Mouse (Mus musculus) liver, embryonic 14.5 days (tissue): ENCODE results near the gene Oxnad1. TPM values are rescaled to one million over a fixed set of nuclear protein-coding genes. Genes with fewer than 3 reads are reported as not detected.
A peak's percentile ranks its signal among the peaks of the same experiment; 100 is the strongest.

Experiments
- ATAC-seq: fragments of 200-750 bp; cut with Nextera tagmentation; 2 replicates; pipeline ENCODE4 v1.8.0; 2017; ENCODE audit warnings: moderate number of reproducible peaks, mild to moderate bottlenecking, moderate library complexity; ENCODE audit not compliant: insufficient read depth
- DNase-seq, 3 experiments: peaks; one replicate each; pipeline ENCODE4 v3.0.0-alpha.2; 2012 to 2013; ENCODE audit warnings: low read depth in 3 of 3, low spot score in 3 of 3
- H3K27ac ChIP-seq: fragments of 300-500 bp; sonication (generic); 2 replicates; pipeline ENCODE4 v1.5.1; 2014; ENCODE audit warnings: moderate library complexity, mild to moderate bottlenecking, control low read depth, inconsistent platforms
- H3K27me3 ChIP-seq: fragments of 300-500 bp; sonication (generic); 2 replicates; pipeline ENCODE4 v1.6.1; 2014; ENCODE audit warnings: mild to moderate bottlenecking, low read length, moderate library complexity; ENCODE audit not compliant: control insufficient read depth, insufficient read depth
- H3K36me3 ChIP-seq: fragments of 300-500 bp; sonication (generic); replicated peaks from 2 replicates; pipeline ENCODE4 v1.6.1; 2014; ENCODE audit warnings: low read depth; ENCODE audit not compliant: control insufficient read depth, insufficient read depth
- H3K4me1 ChIP-seq, 2 experiments: fragments of 200-500 bp in 1 of 2; fragments of 300-500 bp in 1 of 2; sonication (generic) in 1 of 2; replicated peaks; 2 replicates each; pipeline ENCODE4 v1.6.1; 2012 to 2014; ENCODE audit warnings: antibody characterized with exemption in 1 of 2, inconsistent platforms in 1 of 2, low read length in 1 of 2; ENCODE audit not compliant: control insufficient read depth in 2 of 2, insufficient read depth in 2 of 2
- H3K4me2 ChIP-seq: fragments of 300-500 bp; sonication (generic); 2 replicates; pipeline ENCODE4 v1.6.1; 2014; ENCODE audit warnings: low read depth, mild to moderate bottlenecking, control low read depth, moderate library complexity
- H3K4me3 ChIP-seq, 2 experiments: fragments of 200-500 bp in 1 of 2; fragments of 300-500 bp in 1 of 2; sonication (generic) in 1 of 2; 2 replicates each; pipeline ENCODE4 v1.5.1; 2012 to 2014; ENCODE audit warnings: low read depth in 2 of 2, low read length in 2 of 2, mild to moderate bottlenecking in 2 of 2, control low read depth in 1 of 2, inconsistent platforms in 1 of 2, moderate library complexity in 1 of 2; ENCODE audit not compliant: insufficient read depth in 1 of 2
- H3K9ac ChIP-seq: fragments of 300-500 bp; sonication (generic); replicated peaks from 2 replicates; pipeline ENCODE4 v1.6.1; 2014; ENCODE audit warnings: mild to moderate bottlenecking, control low read depth, moderate library complexity
- H3K9me3 ChIP-seq: fragments of 300-500 bp; sonication (generic); 2 replicates; pipeline ENCODE4 v1.6.1; 2016; ENCODE audit warnings: low read length, mixed read lengths; ENCODE audit not compliant: control insufficient read depth
- CTCF ChIP-seq: IDR thresholded peaks from 2 replicates; pipeline ENCODE4 v1.5.1; 2016; ENCODE audit warnings: antibody characterized with exemption, low read depth, control low read depth
- EP300 ChIP-seq: IDR thresholded peaks from 2 replicates; pipeline ENCODE4 v1.6.1; 2016; ENCODE audit warnings: antibody characterized with exemption, low read depth
- WGBS: fragments of 180-500 bp; shearing (Covaris S2); extraction: QIAGEN DNeasy Blood & Tissue Kit; methylation state at CpG from one replicate; pipeline ENCODE4 v1.1.7; 2014; ENCODE audit not compliant: insufficient replicate concordance; 5-methylcytosine and 5-hydroxymethylcytosine counted together
- polyA plus RNA-seq, 2 experiments: library from polyadenylated mRNA; depleted of rRNA in 1 of 2; stranded (reverse) in 1 of 2; unstranded in 1 of 2; fragments of >200 nt; fragmentation: Nextera tagmentation in 1 of 2; extraction: Ambion mirVana in 1 of 2; gene quantifications; 2 replicates each; pipeline versions ENCODE4 v1.2.1 to v1.2.3; 2012 to 2014

Gene Oxnad1
- polyA plus RNA-seq, 2 experiments: 12.9 to 14.2 TPM

DNA sequence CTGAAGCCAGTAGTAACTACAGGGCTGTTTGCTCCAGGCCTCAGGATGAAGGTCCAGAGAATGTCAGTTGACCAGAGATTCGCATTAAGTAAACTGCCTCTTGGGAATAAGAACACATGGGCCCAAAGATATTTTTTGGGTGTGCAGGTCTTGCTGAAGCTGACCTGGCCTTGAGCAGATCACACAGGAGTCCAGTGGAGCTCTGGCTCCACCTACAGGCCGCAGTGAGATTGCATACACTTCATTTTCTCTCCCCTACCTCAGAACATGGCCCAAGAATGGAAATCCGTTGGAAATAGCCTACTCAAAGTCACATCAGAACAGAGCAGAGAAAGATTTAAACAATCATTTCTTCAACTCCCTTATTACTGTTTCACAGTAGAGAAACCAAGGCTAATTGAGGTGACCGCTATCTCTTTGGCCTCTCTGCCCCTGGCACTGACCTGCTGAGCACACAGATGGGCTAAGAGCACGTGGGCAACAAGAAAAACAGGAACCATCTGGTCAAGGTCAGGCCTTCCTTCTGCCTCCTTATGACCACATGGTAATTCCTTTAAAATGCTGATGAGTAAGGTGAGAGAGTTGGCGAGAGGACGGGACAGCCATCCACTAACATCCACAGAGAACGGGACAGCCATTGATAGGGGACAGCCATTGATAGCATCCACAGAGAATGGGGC is 8.1 kb upstream of the Oxnad1 start:
- 40% methylated on average over 8 of the region's 8 CpGs for WGBS

GRCm38 (mm10) chr14:32081026-32081425 is 4.1 kb upstream of the Oxnad1 start:
- Histone ChIP-seq H3K27me3 (no peaks in the 10 kb centered on the region), H3K9ac (no peak overlapping the region), H3K4me1 (peaks cover 0 to 4% of the 10 kb centered on the region in 2 experiments; a peak in 2 of 4 replicates), H3K27ac (no peak overlapping the region), H3K9me3 (no peaks in the 10 kb centered on the region), H3K4me3 (no peak overlapping the region), H3K4me2 (no peak overlapping the region), H3K36me3 (peaks cover 12% of the 10 kb centered on the region)
- TF ChIP-seq EP300: no peak
- no peak for ATAC-seq
- WGBS: 83% methylated on average over 10 of the region's 10 CpGs
- DNase-seq: no peak

More for the DNA sequence above, 8.1 kb upstream of the Oxnad1 start:
- Histone ChIP-seq H3K4me1 (no peaks in the 10 kb centered on the region; a peak in 1 of 4 replicates), H3K27ac (no peak overlapping the region), H3K27me3 (no peaks in the 10 kb centered on the region), H3K4me2 (no peak overlapping the region), H3K4me3 (no peak overlapping the region), H3K36me3 (peaks cover 5% of the 10 kb centered on the region), H3K9me3 (no peaks in the 10 kb centered on the region), H3K9ac (no peak overlapping the region)
- ATAC-seq (peak; percentile 63; the same call in 1 of the 2 replicates), DNase-seq (peak in 2 of 3 experiments; percentile 35 to 48)
- TF ChIP-seq CTCF (peak; percentile 97), EP300 (no peak)

GRCm38 (mm10) chr14:32082891-32083290 is 2.3 kb upstream of the Oxnad1 start:
- Histone ChIP-seq H3K9ac (no peak overlapping the region), H3K4me2 (no peak overlapping the region), H3K4me1 (peaks cover 8 to 10% of the 10 kb centered on the region in 2 experiments; a peak in 3 of 4 replicates), H3K27me3 (no peaks in the 10 kb centered on the region), H3K36me3 (peaks cover 12% of the 10 kb centered on the region), H3K27ac (no peak overlapping the region), H3K4me3 (no peak overlapping the region), H3K9me3 (no peaks in the 10 kb centered on the region)
- ATAC-seq (no peak), DNase-seq (no peak)
- 86% methylated on average over 6 of the region's 6 CpGs for WGBS
- TF ChIP-seq EP300 (no peak), CTCF (no peak)

GRCm38 (mm10) chr14:32083466-32083865 is 1.7 kb upstream of the Oxnad1 start:
- H3K27me3 ChIP-seq: no peaks in the 10 kb centered on the region
- no peak for DNase-seq
- WGBS: 80% methylated on average over 2 of the region's 2 CpGs
- H3K36me3 ChIP-seq: peaks cover 12% of the 10 kb centered on the region
- ATAC-seq: no peak
- H3K9ac ChIP-seq: no peak overlapping the region
- H3K4me2 ChIP-seq: no peak overlapping the region
- no peak overlapping the region for H3K4me3 ChIP-seq
- TF ChIP-seq EP300 (no peak), CTCF (no peak)
- no peaks in the 10 kb centered on the region for H3K9me3 ChIP-seq
- no peak overlapping the region for H3K27ac ChIP-seq
- peaks cover 8 to 10% of the 10 kb centered on the region in 2 experiments; a peak in 3 of 4 replicates for H3K4me1 ChIP-seq

DNA sequence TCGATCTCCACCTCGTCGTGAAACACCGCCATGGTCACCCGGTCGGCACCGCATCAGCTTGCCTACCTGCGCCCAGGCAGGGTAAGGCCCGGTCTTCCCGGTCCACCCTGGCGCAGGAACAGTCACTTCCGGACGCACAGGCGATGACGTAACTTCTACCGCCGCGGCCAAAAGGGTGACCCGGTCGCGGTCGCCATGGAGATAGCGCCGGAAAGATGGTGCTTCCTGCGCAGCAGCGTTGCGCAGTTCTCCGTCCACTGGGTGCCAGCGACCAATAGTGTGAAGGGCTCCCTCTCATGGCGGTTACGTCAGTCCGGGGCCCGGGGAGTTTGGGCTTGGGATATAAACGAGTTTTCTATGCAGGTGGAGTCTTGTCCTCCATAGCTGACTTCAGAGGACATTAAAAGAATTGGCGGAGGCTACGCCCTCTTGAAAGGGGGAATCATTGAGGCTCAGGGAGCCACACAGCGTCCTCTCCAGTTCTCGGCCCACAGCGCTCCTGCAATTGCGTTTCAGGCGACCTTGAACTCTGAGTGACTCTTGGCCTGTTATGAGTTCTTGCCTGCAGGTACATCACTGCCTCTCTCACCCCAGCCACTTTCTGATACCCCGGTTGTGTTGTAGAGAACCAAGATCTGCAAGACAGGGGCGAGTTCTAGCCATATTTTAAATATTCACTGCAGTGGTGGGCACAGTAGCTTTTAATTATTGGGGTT is 470 bp downstream of the Oxnad1 start, which contains the start of gene Dph3:
Dph3 (minus strand) TSS at position 244 of the 716 bp plus-strand sequence.
- DNase-seq: peak; percentile 95 to 97 (median 97)
- H3K9me3 ChIP-seq: no peaks in the 10 kb centered on the region
- TF ChIP-seq CTCF (peak; percentile 78), EP300 (no peak)

More for the DNA sequence above, 470 bp downstream of the Oxnad1 start, which contains the start of gene Dph3:
- WGBS: 0% methylated on average over 43 of the region's 43 CpGs
- H3K9ac ChIP-seq: peak within 1 kb of the TSS; percentile 93
- peaks cover 12% of the 10 kb centered on the region for H3K36me3 ChIP-seq
- H3K27me3 ChIP-seq: no peaks in the 10 kb centered on the region
- peak; percentile 97 for ATAC-seq
- H3K4me3 ChIP-seq: peak within 1 kb of the TSS; percentile 78 to 90
- peaks cover 8 to 10% of the 10 kb centered on the region in 2 experiments; a peak in 3 of 4 replicates for H3K4me1 ChIP-seq
- H3K27ac ChIP-seq: peak within 1 kb of the TSS; percentile 95
- peak within 1 kb of the TSS; percentile 86 for H3K4me2 ChIP-seq
